In genomic region chr11:16591471-16591921, GRCm38 (mm10) we compare ENCODE assay signal across 8 mouse cellular contexts.
A peak's percentile ranks its signal among the peaks of the same experiment; 100 is the strongest.
DNase-seq lines count a peak whose midpoint lies in the region; ATAC-seq lines count a peak whose summit lies in the region.

No protein-coding gene starts in this region.

- peaks cover 13% of the 10 kb centered on the region for H3K4me1 ChIP-seq in intestine, embryonic 16.5 days (ENCODE audit: control insufficient read depth, insufficient read depth, low read length)

- peak overlapping the region; percentile 0; the same call in 1 of the 2 replicates for H3K9ac ChIP-seq in intestine, embryonic 16.5 days (ENCODE audit: low read depth, low read length)

- peak; percentile 82 to 85 for DNase-seq in adrenal gland, adult (ENCODE audit: inconsistent age in 2 of 2, low spot score in 1 of 2)
- DNase-seq in embryo, embryonic 9.5 days (ENCODE audit: extremely low spot score), result peak; percentile 83
- peak; percentile 66 to 76 for DNase-seq in gastrocnemius, postnatal 36 days
- DNase-seq in left cerebral cortex, postnatal 10 days (ENCODE audit: extremely low spot score in 1 of 2, low spot score in 2 of 2), result peak; percentile 67 to 74
- DNase-seq in mesoderm, embryonic 11.5 days (ENCODE audit: low read depth, low spot score), result peak; percentile 91
- peak; percentile 37 for DNase-seq in right cerebral cortex, postnatal 4 days
- no peak for DNase-seq in thymus, postnatal 14 days

- no peaks in the 10 kb centered on the region for H3K9me3 ChIP-seq in intestine, embryonic 16.5 days (ENCODE audit: control insufficient read depth, low read length)

- WGBS in intestine, embryonic 16.5 days, result 18% methylated on average over 7 of the region's 7 CpGs

- no peaks in the 10 kb centered on the region for H3K36me3 ChIP-seq in intestine, embryonic 16.5 days (ENCODE audit: control insufficient read depth, insufficient read depth, low read length)

- intact Hi-C loops in gastrocnemius, postnatal 36 days (cut with DNase I), result no loop called here
- intact Hi-C loops in left cerebral cortex, postnatal 10 days (cut with DNase I), result no loop called here

- peak overlapping the region; percentile 23 for H3K27ac ChIP-seq in intestine, embryonic 16.5 days (ENCODE audit: low read length)

- no peaks in the 10 kb centered on the region for H3K27me3 ChIP-seq in intestine, embryonic 16.5 days (replicated peaks; ENCODE audit: control insufficient read depth, insufficient read depth, low read length)

- no peak overlapping the region for H3K4me2 ChIP-seq in intestine, embryonic 16.5 days (ENCODE audit: low read depth, low read length)

- peak; percentile 95 for ATAC-seq in intestine, embryonic 16.5 days

- no peak overlapping the region for H3K4me3 ChIP-seq in intestine, embryonic 16.5 days (ENCODE audit: low read length)
